Mouse (Mus musculus): ENCODE results near the gene Bola1. TPM values are rescaled to one million over a fixed set of nuclear protein-coding genes. Genes with fewer than 3 reads are reported as not detected.

The Bola1 gene
- polyA plus RNA-seq, 3 experiments from 2014 or later, result 23.4 to 36.1 (median 32.1) TPM

Other genes with a start within 250 kb of the Bola1 start
- 10 to 100 TPM; 10.3 to 27.1 (median 15.9) TPM for gene Plekho1, start 223.7 kb downstream of the Bola1 start, polyA plus RNA-seq (2017; shearing (Covaris generic))
- gene Vps45, start 161.2 kb downstream of the Bola1 start, polyA plus RNA-seq (2017; shearing (Covaris generic)), result 10 to 100 TPM; 21.2 to 23.9 (median 23.9) TPM
- 10 to 100 TPM in 1 of 3 experiments, 1 to 10 TPM in 2; 7.4 to 13.1 (median 9.9) TPM for gene Otud7b, start 115.2 kb downstream of the Bola1 start, polyA plus RNA-seq (2017; shearing (Covaris generic))
- 1 to 10 TPM; 1.8 to 2.6 (median 2.0) TPM for gene Mtmr11, start 57.7 kb downstream of the Bola1 start, polyA plus RNA-seq (2017; shearing (Covaris generic))
- gene Sf3b4, start 47.4 kb downstream of the Bola1 start, polyA plus RNA-seq (2017; shearing (Covaris generic)), result 10 to 100 TPM; 53.4 to 82.6 (median 56.6) TPM
- 1 to 10 TPM; 1.2 to 1.5 (median 1.4) TPM for gene Sv2a, start 38.6 kb downstream of the Bola1 start, polyA plus RNA-seq (2017; shearing (Covaris generic))
- gene Hist2h2ab, start 156 bp upstream of the Bola1 start, polyA plus RNA-seq (2017; shearing (Covaris generic)), result 1 to 10 TPM in 1 of 3 experiments, not detected in 2; 1.4 TPM
- gene Hist2h2ac, start 1.2 kb upstream of the Bola1 start, polyA plus RNA-seq (2017; shearing (Covaris generic)), result 10 to 100 TPM in 1 of 3 experiments, 1 to 10 TPM in 2; 7.4 to 11.6 (median 8.1) TPM
- 1 to 10 TPM in 2 of 3 experiments, under 1 TPM in 1; 0.38 to 2.2 (median 2.0) TPM for gene Hist2h2be, start 1.4 kb upstream of the Bola1 start, polyA plus RNA-seq (2017; shearing (Covaris generic))
- 1 to 10 TPM in 1 of 3 experiments, not detected in 2; 1.5 TPM for gene Hist2h3c2, start 19.4 kb upstream of the Bola1 start, polyA plus RNA-seq (2017; shearing (Covaris generic))
- gene Hist2h2aa2, start 20.6 kb upstream of the Bola1 start, polyA plus RNA-seq (2017; shearing (Covaris generic)), result 100 to 1,000 TPM in 1 of 3 experiments, 10 to 100 TPM in 2; 36.1 to 104 (median 53.6) TPM
- gene Hist2h2aa1, start 25.8 kb upstream of the Bola1 start, polyA plus RNA-seq (2017; shearing (Covaris generic)), result 10 to 100 TPM in 2 of 3 experiments, 1 to 10 TPM in 1; 9.6 to 22.0 (median 11.1) TPM
- not detected for gene Hist2h3c1, start 27.0 kb upstream of the Bola1 start, polyA plus RNA-seq (2017; shearing (Covaris generic))
- 1 to 10 TPM; 1.3 to 7.4 (median 5.9) TPM for gene Hist2h4, start 43.6 kb upstream of the Bola1 start, polyA plus RNA-seq (2017; shearing (Covaris generic))
- 10 to 100 TPM in 1 of 3 experiments, 1 to 10 TPM in 2; 4.8 to 44.5 (median 9.0) TPM for gene Hist2h3b, start 48.9 kb upstream of the Bola1 start, polyA plus RNA-seq (2017; shearing (Covaris generic))
- gene Hist2h2bb, start 50.0 kb upstream of the Bola1 start, polyA plus RNA-seq (2017; shearing (Covaris generic)), result 10 to 100 TPM in 2 of 3 experiments, 1 to 10 TPM in 1; 5.7 to 28.2 (median 20.9) TPM
- under 1 TPM in 1 of 3 experiments, not detected in 2; 0.43 TPM for gene Fcgr1, start 74.3 kb upstream of the Bola1 start, polyA plus RNA-seq (2017; shearing (Covaris generic))
- gene BC107364, start 232.6 kb upstream of the Bola1 start, polyA plus RNA-seq (2017; shearing (Covaris generic)), result not detected

All from inflammation-experienced regulatory T-cells, adult 6 months (primary cell).